Mouse (Mus musculus) intestine, embryonic 15.5 days (tissue): ENCODE data around the gene Ccdc172. TPM values are rescaled to one million over a fixed set of nuclear protein-coding genes. Genes with fewer than 3 reads are reported as not detected.
A peak's percentile ranks its signal among the peaks of the same experiment; 100 is the strongest.

ENCODE experiments used
- ATAC-seq: fragments of 200-750 bp; cut with Nextera tagmentation; 2 replicates; pipeline ENCODE4 v1.8.0; 2017; ENCODE audit warnings: moderate TSS enrichment, moderate library complexity
- H3K27ac ChIP-seq: fragments of 300-500 bp; sonication (generic); 2 replicates; pipeline ENCODE4 v1.5.1; 2015; ENCODE audit warnings: mild to moderate bottlenecking, inconsistent platforms
- H3K27me3 ChIP-seq: fragments of 300-500 bp; sonication (generic); replicated peaks from 2 replicates; pipeline ENCODE4 v1.6.1; 2015; ENCODE audit warnings: inconsistent platforms
- H3K36me3 ChIP-seq: fragments of 300-500 bp; sonication (generic); 2 replicates; pipeline ENCODE4 v1.6.1; 2015; ENCODE audit warnings: inconsistent platforms
- H3K4me1 ChIP-seq: fragments of 300-500 bp; sonication (generic); replicated peaks from 2 replicates; pipeline ENCODE4 v1.6.1; 2015; ENCODE audit warnings: inconsistent platforms
- H3K4me2 ChIP-seq: fragments of 300-500 bp; sonication (generic); replicated peaks from 2 replicates; pipeline ENCODE4 v1.6.1; 2015; ENCODE audit warnings: mild to moderate bottlenecking, inconsistent platforms
- H3K4me3 ChIP-seq: fragments of 300-500 bp; sonication (generic); replicated peaks from 2 replicates; pipeline ENCODE4 v1.5.1; 2015; ENCODE audit warnings: inconsistent platforms
- H3K9ac ChIP-seq: fragments of 300-500 bp; sonication (generic); 2 replicates; pipeline ENCODE4 v1.6.1; 2015; ENCODE audit warnings: inconsistent platforms
- H3K9me3 ChIP-seq: fragments of 300-500 bp; sonication (generic); 2 replicates; pipeline ENCODE4 v1.6.1; 2016; ENCODE audit warnings: inconsistent platforms
- WGBS: fragments of 180-500 bp; shearing (Covaris S2); methylation state at CpG from one replicate; pipeline ENCODE4 v1.1.7; 2015; 5-methylcytosine and 5-hydroxymethylcytosine counted together
- polyA plus RNA-seq: library from polyadenylated mRNA; unstranded; fragments of >200 nt; fragmentation: Nextera tagmentation; extraction: Ambion mirVana; gene quantifications from 2 replicates; pipeline ENCODE4 v1.2.1, GENCODE M21; 2015

The Ccdc172 gene
- not detected in 2 replicates for polyA plus RNA-seq

GRCm38 (mm10) chr19:58511818-58512217 is at the start of gene Ccdc172:
Gene Ccdc172, plus strand, starts transcription at chr19:58511993.
- Histone ChIP-seq H3K4me3 (no peak within 1 kb of the TSS), H3K9me3 (no peaks in the 10 kb centered on the region)

DNA sequence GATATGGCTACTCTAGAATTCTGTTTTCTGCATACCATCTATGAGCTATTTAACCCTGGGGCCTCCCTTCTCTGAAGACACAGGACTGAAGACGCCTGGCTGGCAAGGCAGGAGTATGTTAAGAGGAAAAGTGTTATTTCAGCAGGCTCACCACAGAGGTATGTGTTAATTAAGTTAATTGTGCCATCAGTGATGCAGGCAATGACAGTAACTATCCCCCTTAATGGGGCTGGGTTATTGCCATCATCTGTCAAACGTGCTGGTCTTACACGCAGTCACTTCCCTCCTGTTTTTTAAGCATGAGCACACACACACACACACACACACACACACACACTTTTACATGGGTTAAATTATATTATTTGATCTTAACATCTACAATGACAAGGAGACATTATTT is 48.0 kb upstream of the Ccdc172 start:
- Histone ChIP-seq H3K9ac (no peak overlapping the region), H3K9me3 (no peaks in the 10 kb centered on the region), H3K4me1 (no peaks in the 10 kb centered on the region), H3K27ac (no peak overlapping the region), H3K4me2 (no peak overlapping the region), H3K4me3 (no peak overlapping the region), H3K36me3 (no peaks in the 10 kb centered on the region), H3K27me3 (no peaks in the 10 kb centered on the region)
- ATAC-seq = no peak
- WGBS = 78% methylated on average over 3 of the region's 3 CpGs

More at GRCm38 (mm10) chr19:58511818-58512217, at the start of gene Ccdc172:
- H3K27ac ChIP-seq = no peak within 1 kb of the TSS
- 93% methylated on average over 17 of the region's 17 CpGs for WGBS
- H3K27me3 ChIP-seq = no peaks in the 10 kb centered on the region
- no peak within 1 kb of the TSS for H3K9ac ChIP-seq
- H3K4me2 ChIP-seq = no peak within 1 kb of the TSS
- H3K4me1 ChIP-seq = no peaks in the 10 kb centered on the region; the same call in 1 of the 2 replicates
- ATAC-seq = no peak
- no peaks in the 10 kb centered on the region for H3K36me3 ChIP-seq

DNA sequence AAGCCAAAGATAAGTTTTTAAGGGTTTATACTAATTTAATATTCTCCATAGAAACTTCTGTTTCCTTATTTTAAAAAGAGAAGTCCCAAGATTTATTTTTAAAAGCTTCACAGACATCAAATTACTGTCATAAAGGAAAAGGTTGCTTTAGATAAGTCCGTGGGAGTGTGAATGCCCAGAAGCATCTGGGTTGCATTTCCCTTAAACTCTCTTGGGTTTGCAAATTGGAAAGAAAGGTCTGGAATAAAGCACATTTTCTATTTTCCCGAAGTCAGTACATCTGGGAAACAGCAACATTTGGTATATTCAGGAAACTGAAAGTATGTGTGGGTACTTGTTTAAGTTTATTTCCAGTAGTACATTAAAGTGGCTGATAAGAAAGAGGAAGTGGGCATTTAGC is 43.5 kb upstream of the Ccdc172 start:
- no peaks in the 10 kb centered on the region for H3K27me3 ChIP-seq
- no peak overlapping the region for H3K27ac ChIP-seq
- no peaks in the 10 kb centered on the region for H3K36me3 ChIP-seq
- H3K4me3 ChIP-seq = no peak overlapping the region
- no peak overlapping the region for H3K9ac ChIP-seq
- no peaks in the 10 kb centered on the region for H3K9me3 ChIP-seq
- no peak overlapping the region for H3K4me2 ChIP-seq
- no peak for ATAC-seq
- no peaks in the 10 kb centered on the region for H3K4me1 ChIP-seq
- WGBS = 35% methylated on average over 2 of the region's 2 CpGs

- Histone ChIP-seq H3K4me1 (no peaks in the 10 kb centered on the region), H3K4me3 (no peak overlapping the region), H3K9me3 (no peaks in the 10 kb centered on the region), H3K27ac (no peak overlapping the region), H3K9ac (no peak overlapping the region), H3K36me3 (no peaks in the 10 kb centered on the region), H3K4me2 (no peak overlapping the region), H3K27me3 (no peaks in the 10 kb centered on the region)
- ATAC-seq = no peak
- 21% methylated on average over 12 of the region's 12 CpGs for WGBS
Observed at GRCm38 (mm10) chr19:58469421-58469820, 42.4 kb upstream of the Ccdc172 start.

GRCm38 (mm10) chr19:58474251-58474650 is 37.5 kb upstream of the Ccdc172 start:
- H3K9ac ChIP-seq = no peak overlapping the region
- no peak overlapping the region for H3K27ac ChIP-seq
- no peaks in the 10 kb centered on the region for H3K36me3 ChIP-seq
- H3K27me3 ChIP-seq = no peaks in the 10 kb centered on the region
- 86% methylated on average over 3 of the region's 3 CpGs for WGBS
- no peaks in the 10 kb centered on the region for H3K9me3 ChIP-seq
- no peak for ATAC-seq
- no peak overlapping the region for H3K4me2 ChIP-seq
- H3K4me3 ChIP-seq = no peak overlapping the region
- H3K4me1 ChIP-seq = no peaks in the 10 kb centered on the region

GRCm38 (mm10) chr19:58482373-58482977 is 29.3 kb upstream of the Ccdc172 start:
- Histone ChIP-seq H3K9ac (no peak overlapping the region), H3K4me3 (no peak overlapping the region), H3K27ac (peak overlapping the region; percentile 18; the same call in 1 of the 2 replicates), H3K36me3 (no peaks in the 10 kb centered on the region), H3K9me3 (no peaks in the 10 kb centered on the region), H3K27me3 (no peaks in the 10 kb centered on the region), H3K4me1 (no peaks in the 10 kb centered on the region), H3K4me2 (0 out of 2 replicates have a peak overlapping the region, but pooled peaks have one; percentile 14)
- WGBS = 40% methylated on average over 9 of the region's 9 CpGs
- ATAC-seq = peak; percentile 53; the same call in 1 of the 2 replicates

- 51% methylated on average over 2 of the region's 2 CpGs for WGBS
- Histone ChIP-seq H3K27me3 (no peaks in the 10 kb centered on the region), H3K4me1 (no peaks in the 10 kb centered on the region), H3K36me3 (no peaks in the 10 kb centered on the region), H3K4me3 (no peak overlapping the region), H3K9ac (no peak overlapping the region), H3K27ac (peak overlapping the region; percentile 15; the same call in 1 of the 2 replicates), H3K9me3 (no peaks in the 10 kb centered on the region), H3K4me2 (no peak overlapping the region)
- no peak for ATAC-seq
Observed at GRCm38 (mm10) chr19:58486686-58487085, 25.1 kb upstream of the Ccdc172 start.

GRCm38 (mm10) chr19:58497106-58497505 is 14.7 kb upstream of the Ccdc172 start:
- Histone ChIP-seq H3K9ac (no peak overlapping the region), H3K9me3 (no peaks in the 10 kb centered on the region), H3K27me3 (no peaks in the 10 kb centered on the region), H3K4me2 (no peak overlapping the region), H3K27ac (no peak overlapping the region), H3K4me3 (no peak overlapping the region), H3K36me3 (no peaks in the 10 kb centered on the region), H3K4me1 (no peaks in the 10 kb centered on the region)
- WGBS = 37% methylated on average over 3 of the region's 3 CpGs
- ATAC-seq = no peak

GRCm38 (mm10) chr19:58499420-58499966 is 12.3 kb upstream of the Ccdc172 start:
- Histone ChIP-seq H3K9me3 (no peaks in the 10 kb centered on the region), H3K9ac (no peak overlapping the region), H3K36me3 (no peaks in the 10 kb centered on the region), H3K4me1 (no peaks in the 10 kb centered on the region), H3K4me3 (no peak overlapping the region), H3K4me2 (no peak overlapping the region), H3K27ac (no peak overlapping the region), H3K27me3 (no peaks in the 10 kb centered on the region)
- no peak for ATAC-seq
- WGBS = 68% methylated on average over 3 of the region's 3 CpGs

DNA sequence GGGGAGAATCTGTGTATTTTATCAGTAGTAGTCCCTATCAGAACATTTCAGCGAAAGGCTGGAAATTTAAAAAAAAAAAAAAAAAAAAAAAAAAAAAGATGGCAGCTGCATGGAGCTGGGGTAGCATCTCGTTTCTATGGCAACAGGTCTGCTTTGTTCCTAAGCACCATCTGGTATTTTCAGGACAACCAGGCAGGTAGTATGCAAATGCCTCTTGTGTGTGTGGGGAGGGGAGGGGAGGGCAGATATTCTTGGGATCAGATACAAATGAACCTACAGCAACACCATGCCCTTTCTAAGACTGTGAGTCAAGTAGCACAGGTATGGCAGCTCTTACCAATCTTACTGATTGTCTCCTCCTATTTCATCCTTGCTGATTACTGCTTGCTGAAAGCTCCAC is 11.7 kb upstream of the Ccdc172 start:
- Histone ChIP-seq H3K4me3 (no peak overlapping the region), H3K9me3 (no peaks in the 10 kb centered on the region), H3K4me2 (no peak overlapping the region), H3K27ac (no peak overlapping the region), H3K9ac (no peak overlapping the region), H3K36me3 (no peaks in the 10 kb centered on the region), H3K4me1 (no peaks in the 10 kb centered on the region), H3K27me3 (no peaks in the 10 kb centered on the region)
- ATAC-seq = no peak
- 92% methylated on average over 2 of the region's 2 CpGs for WGBS

- ATAC-seq = no peak
- H3K27me3 ChIP-seq = no peaks in the 10 kb centered on the region
- H3K36me3 ChIP-seq = no peaks in the 10 kb centered on the region
- H3K9me3 ChIP-seq = no peaks in the 10 kb centered on the region
- no peak overlapping the region for H3K27ac ChIP-seq
- no peak overlapping the region for H3K4me2 ChIP-seq
- no peak overlapping the region for H3K9ac ChIP-seq
- no peaks in the 10 kb centered on the region for H3K4me1 ChIP-seq
- no peak overlapping the region for H3K4me3 ChIP-seq
- 94% methylated on average over 1 of the region's 1 CpGs for WGBS
Observed at GRCm38 (mm10) chr19:58521696-58522095, 9.9 kb downstream of the Ccdc172 start.

- H3K9ac ChIP-seq = no peak overlapping the region
- no peaks in the 10 kb centered on the region for H3K27me3 ChIP-seq
- no peak overlapping the region for H3K4me2 ChIP-seq
- 50% methylated on average over 12 of the region's 12 CpGs for WGBS
- no peak overlapping the region for H3K27ac ChIP-seq
- H3K9me3 ChIP-seq = no peaks in the 10 kb centered on the region
- no peaks in the 10 kb centered on the region for H3K4me1 ChIP-seq
- H3K36me3 ChIP-seq = no peaks in the 10 kb centered on the region
- H3K4me3 ChIP-seq = no peak overlapping the region
- ATAC-seq = no peak
Observed at GRCm38 (mm10) chr19:58523736-58524394, 12.1 kb downstream of the Ccdc172 start.
